10 mouse cellular contexts compared by ENCODE assay signal in genomic region chr12:8394894-8395297, GRCm38 (mm10).
A peak's percentile ranks its signal among the peaks of the same experiment; 100 is the strongest.
DNase-seq lines count a peak whose midpoint lies in the region; ATAC-seq and TF ChIP-seq lines count a peak whose summit lies in the region.
"Had no signal": no experiment of that assay in that cellular context is flagged by ENCODE, and none has a peak within 500 bp of the region (broad histone marks: within the 10 kb centered on the region; RNA-seq: fewer than 3 reads in every experiment).

No protein-coding gene starts in this region.

- no peak overlapping the region for H3K4me3 ChIP-seq in heart, adult 2 months
- no peak overlapping the region for H3K4me3 ChIP-seq in hindbrain, embryonic 13.5 days
- no peak overlapping the region for H3K4me3 ChIP-seq in limb, embryonic 15.5 days
- H3K4me3 ChIP-seq in liver, postnatal 0 days (ENCODE audit: low read depth, low read length), result no peak overlapping the region
- H3K4me3 ChIP-seq: myocyte had no signal

- no peaks in the 10 kb centered on the region for H3K27me3 ChIP-seq in heart, adult 2 months (ENCODE audit: control insufficient read depth, insufficient read depth, low read length)
- no peaks in the 10 kb centered on the region for H3K27me3 ChIP-seq in hindbrain, embryonic 13.5 days
- no peaks in the 10 kb centered on the region for H3K27me3 ChIP-seq in limb, embryonic 15.5 days
- H3K27me3 ChIP-seq in liver, postnatal 0 days (ENCODE audit: insufficient read depth, low read length), result no peaks in the 10 kb centered on the region

- no peak for ATAC-seq in hindbrain, embryonic 13.5 days (ENCODE audit: low FRiP score)
- peak; percentile 64; the same call in 1 of the 2 replicates for ATAC-seq in limb, embryonic 15.5 days (ENCODE audit: insufficient number of reproducible peaks, low FRiP score, low TSS enrichment, low read depth)
- no peak; the same call in 1 of the 2 replicates for ATAC-seq in liver, postnatal 0 days
- ATAC-seq: CD4-positive, CD25-positive, alpha-beta regulatory T cell, adult 4 months had no signal

- TF ChIP-seq EP300 in heart, adult 2 months (IDR thresholded peaks at IDR 0.05; ENCODE audit: insufficient read depth, low read depth, low read length), result no peak
- no peak for TF ChIP-seq EP300 in liver, postnatal 0 days (IDR thresholded peaks at IDR 0.05; ENCODE audit: low read depth)

- WGBS in heart, adult 2 months, result 47% methylated on average over 6 of the region's 6 CpGs
- 67% methylated on average over 6 of the region's 6 CpGs for WGBS in hindbrain, embryonic 13.5 days
- 25% methylated on average over 6 of the region's 6 CpGs for WGBS in limb, embryonic 15.5 days
- WGBS in liver, postnatal 0 days (ENCODE audit: insufficient replicate concordance), result 69% methylated on average over 6 of the region's 6 CpGs

- H3K27ac ChIP-seq in heart, adult 2 months, result peak overlapping the region; percentile 56
- H3K27ac ChIP-seq in hindbrain, embryonic 13.5 days, result peak overlapping the region; percentile 44
- peak overlapping the region; percentile 75 for H3K27ac ChIP-seq in limb, embryonic 15.5 days
- no peak overlapping the region for H3K27ac ChIP-seq in liver, postnatal 0 days (ENCODE audit: low read depth)

- H3K4me2 ChIP-seq in hindbrain, embryonic 13.5 days, result no peak overlapping the region
- H3K4me2 ChIP-seq in limb, embryonic 15.5 days, result no peak overlapping the region
- H3K4me2 ChIP-seq in liver, postnatal 0 days (ENCODE audit: low read depth, low read length), result no peak overlapping the region

- H3K79me2 ChIP-seq in heart, adult 2 months (replicated peaks; ENCODE audit: control insufficient read depth, insufficient read depth, low read length), result no peaks in the 10 kb centered on the region

- no peaks in the 10 kb centered on the region for H3K9me3 ChIP-seq in hindbrain, embryonic 13.5 days
- no peaks in the 10 kb centered on the region for H3K9me3 ChIP-seq in limb, embryonic 15.5 days
- H3K9me3 ChIP-seq in liver, postnatal 0 days (ENCODE audit: low read length), result no peaks in the 10 kb centered on the region

- no peak for TF ChIP-seq POLR2A in heart, adult 2 months (IDR thresholded peaks at IDR 0.05; ENCODE audit: insufficient read depth, low read depth, low read length)
- TF ChIP-seq POLR2A in brain, embryonic 14.5 days (IDR thresholded peaks at IDR 0.05; ENCODE audit: borderline replicate concordance, extremely low read depth, insufficient read depth, insufficient read length, poor library complexity, severe bottlenecking), result no peak

- no peak overlapping the region for H3K9ac ChIP-seq in heart, adult 2 months (ENCODE audit: low read depth, low read length)
- no peak overlapping the region for H3K9ac ChIP-seq in hindbrain, embryonic 13.5 days
- H3K9ac ChIP-seq in limb, embryonic 15.5 days, result no peak overlapping the region
- no peak overlapping the region for H3K9ac ChIP-seq in liver, postnatal 0 days (replicated peaks)

- peaks cover 5% of the 10 kb centered on the region for H3K4me1 ChIP-seq in heart, adult 2 months (ENCODE audit: control insufficient read depth, insufficient read depth, low read length)
- H3K4me1 ChIP-seq in hindbrain, embryonic 13.5 days (replicated peaks), result no peaks in the 10 kb centered on the region
- peaks cover 18% of the 10 kb centered on the region for H3K4me1 ChIP-seq in limb, embryonic 15.5 days
- H3K4me1 ChIP-seq in liver, postnatal 0 days (ENCODE audit: insufficient read depth), result peaks cover 3% of the 10 kb centered on the region; the same call in 1 of the 2 replicates

- 0 out of 2 replicates have a peak, but pooled peaks cover under 1% of the 10 kb centered on the region for H3K36me3 ChIP-seq in heart, adult 2 months (ENCODE audit: control insufficient read depth, insufficient read depth, low read length)
- H3K36me3 ChIP-seq in hindbrain, embryonic 13.5 days, result no peaks in the 10 kb centered on the region
- H3K36me3 ChIP-seq in limb, embryonic 15.5 days, result no peaks in the 10 kb centered on the region
- no peaks in the 10 kb centered on the region for H3K36me3 ChIP-seq in liver, postnatal 0 days (replicated peaks; ENCODE audit: insufficient read depth, low read length)

- intact Hi-C loops in heart, adult 2 months (cut with DNase I), result no loop called here
- intact Hi-C loops in heart, postnatal 36 days (cut with DNase I), result no loop called here

- TF ChIP-seq CTCF in heart, adult 2 months (IDR thresholded peaks at IDR 0.05), result no peak
- no peak for TF ChIP-seq CTCF in brain, embryonic 14.5 days (IDR thresholded peaks at IDR 0.05; ENCODE audit: borderline replicate concordance, extremely low read depth, insufficient read depth, insufficient read length)
- TF ChIP-seq CTCF in liver, postnatal 0 days (IDR thresholded peaks at IDR 0.05; ENCODE audit: low read depth), result no peak

- peak in 1 of 2 experiments; percentile 39 for DNase-seq in heart, adult 2 months
- DNase-seq in heart, postnatal 36 days, result no peak
- DNase-seq in brain, embryonic 14.5 days (ENCODE audit: low read depth), result peak; percentile 74
- DNase-seq in liver, postnatal 0 days, result no peak
- no peak for DNase-seq in T-cell, adult 2 months (ENCODE audit: low spot score)
- no peak for DNase-seq in B cell, adult 2 months
